Mouse (Mus musculus): ENCODE data around the gene Vat1. TPM values are rescaled to one million over a fixed set of nuclear protein-coding genes. Genes with fewer than 3 reads are reported as not detected.
A peak's percentile ranks its signal among the peaks of the same experiment; 100 is the strongest.
"Not testable (repeated sequence)": the region's sequence is repeated elsewhere in the genome, so short reads cannot be mapped to it uniquely, and the experiment has no call there.

Gene Vat1
- polyA plus RNA-seq, 1 experiment: 41.3 TPM

GRCm38 (mm10) chr11:101446860-101447259, 19.2 kb downstream of the Vat1 start:
- DNase-seq (ENCODE audit: extremely low spot score in 1 of 2, low spot score in 1 of 2): not testable (repeated sequence)

GRCm38 (mm10) chr11:101446319-101446718, 19.7 kb downstream of the Vat1 start:
- no peak for DNase-seq (ENCODE audit: extremely low spot score in 1 of 2, low spot score in 1 of 2)

- DNase-seq (ENCODE audit: extremely low spot score in 1 of 2, low spot score in 1 of 2): no peak
Observed at GRCm38 (mm10) chr11:101442760-101443159, 23.3 kb downstream of the Vat1 start.

GRCm38 (mm10) chr11:101442127-101442693, 23.8 kb downstream of the Vat1 start, which contains the start of gene Rpl27:
TSS of gene Rpl27 (plus strand) at chr11:101442298.
- DNase-seq (ENCODE audit: extremely low spot score in 1 of 2, low spot score in 1 of 2): peak; percentile 98

GRCm38 (mm10) chr11:101441450-101442126, 24.4 kb downstream of the Vat1 start:
- DNase-seq (ENCODE audit: extremely low spot score in 1 of 2, low spot score in 1 of 2): not testable (repeated sequence)

- not testable (repeated sequence) for DNase-seq (ENCODE audit: extremely low spot score in 1 of 2, low spot score in 1 of 2)
Observed at GRCm38 (mm10) chr11:101438006-101438405, 28.0 kb downstream of the Vat1 start.

- DNase-seq (ENCODE audit: extremely low spot score in 1 of 2, low spot score in 1 of 2): no peak
Observed at GRCm38 (mm10) chr11:101436916-101437315, 29.1 kb downstream of the Vat1 start.

- no peak for DNase-seq (ENCODE audit: extremely low spot score in 1 of 2, low spot score in 1 of 2)
Observed at GRCm38 (mm10) chr11:101435831-101436230, 30.2 kb downstream of the Vat1 start.

- DNase-seq (ENCODE audit: extremely low spot score in 1 of 2, low spot score in 1 of 2): no peak
Observed at GRCm38 (mm10) chr11:101433396-101433795, 32.6 kb downstream of the Vat1 start.

GRCm38 (mm10) chr11:101431327-101431726, 34.7 kb downstream of the Vat1 start:
- DNase-seq (ENCODE audit: extremely low spot score in 1 of 2, low spot score in 1 of 2): no peak

GRCm38 (mm10) chr11:101426165-101426564, 39.9 kb downstream of the Vat1 start:
- no peak for DNase-seq (ENCODE audit: extremely low spot score in 1 of 2, low spot score in 1 of 2)

- peak; percentile 94 to 99 for DNase-seq (ENCODE audit: extremely low spot score in 1 of 2, low spot score in 1 of 2)
Observed at GRCm38 (mm10) chr11:101424925-101425813, 40.9 kb downstream of the Vat1 start, which contains the start of the genes Rundc1 and Ptges3l. TSS of gene Rundc1 (plus strand) at chr11:101425085. TSS of gene Ptges3l (minus strand) at chr11:101425333.

- DNase-seq (ENCODE audit: extremely low spot score in 1 of 2, low spot score in 1 of 2): peak in 1 of 2 experiments; percentile 33
Observed at GRCm38 (mm10) chr11:101424105-101424851, 41.8 kb downstream of the Vat1 start, which contains the start of gene Gm27029. TSS of gene Gm27029 (minus strand) at chr11:101424796.

GRCm38 (mm10) chr11:101420148-101420547, 45.9 kb downstream of the Vat1 start:
- DNase-seq (ENCODE audit: extremely low spot score in 1 of 2, low spot score in 1 of 2): no peak

- no peak for DNase-seq (ENCODE audit: extremely low spot score in 1 of 2, low spot score in 1 of 2)
Observed at GRCm38 (mm10) chr11:101419610-101420009, 46.4 kb downstream of the Vat1 start.

GRCm38 (mm10) chr11:101418991-101419390, 47.0 kb downstream of the Vat1 start:
- peak; percentile 58 to 70 for DNase-seq (ENCODE audit: extremely low spot score in 1 of 2, low spot score in 1 of 2)

- peak; percentile 59 to 92 for DNase-seq (ENCODE audit: extremely low spot score in 1 of 2, low spot score in 1 of 2)
Observed at GRCm38 (mm10) chr11:101417101-101417855, 48.8 kb downstream of the Vat1 start, which contains the start of gene Aarsd1. TSS of gene Aarsd1 (minus strand) at chr11:101417615.

- DNase-seq (ENCODE audit: extremely low spot score in 1 of 2, low spot score in 1 of 2): no peak
Observed at GRCm38 (mm10) chr11:101416433-101417100, 49.5 kb downstream of the Vat1 start.

- DNase-seq (ENCODE audit: extremely low spot score in 1 of 2, low spot score in 1 of 2): no peak
Observed at GRCm38 (mm10) chr11:101415306-101415705, 50.7 kb downstream of the Vat1 start.

Measured in frontal cortex, adult 2 months (tissue).